Mouse (Mus musculus) small intestine, adult 2 months (tissue): ENCODE data around the gene Rnf39.

Experiments used
- CTCF ChIP-seq: fragments of 200-500 bp; IDR thresholded peaks from 2 replicates; pipeline ENCODE4 v1.5.1; 2012; ENCODE audit warnings: low read depth, mild to moderate bottlenecking, control low read depth, inconsistent platforms, low read length, moderate library complexity, mixed read lengths; ENCODE audit not compliant: insufficient replicate concordance, insufficient read length; ENCODE audit errors: extremely low read depth
- POLR2A ChIP-seq: fragments of 200-500 bp; IDR thresholded peaks from 2 replicates; pipeline ENCODE4 v1.6.1; 2012; ENCODE audit warnings: low read depth, mild to moderate bottlenecking, control low read depth, inconsistent platforms, low read length, moderate library complexity

DNA sequence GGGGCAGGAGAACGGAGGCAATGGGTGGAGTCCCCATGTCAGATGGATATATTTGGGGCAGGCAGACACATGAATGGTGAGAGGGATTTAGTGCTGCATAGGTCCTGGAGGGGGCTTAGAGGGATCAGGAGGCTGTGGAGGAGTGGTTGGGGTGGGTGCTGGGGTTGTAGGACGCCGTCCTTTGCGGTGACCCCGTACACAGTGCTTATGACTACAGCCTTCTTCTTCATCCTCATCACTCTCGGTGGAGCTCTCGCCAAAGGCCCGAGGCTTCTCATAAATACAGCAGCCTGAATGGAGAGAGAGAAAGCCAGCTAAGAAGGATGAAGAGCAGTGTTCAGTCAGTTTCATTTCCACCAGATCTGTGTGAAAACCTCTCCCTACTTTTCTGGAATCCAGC lies 6.5 kb downstream of the Rnf39 start:
- TF ChIP-seq CTCF: no peak
- TF ChIP-seq POLR2A: no peak
